Mouse (Mus musculus) cerebral cortex, adult 2 months (tissue): ENCODE measurements around the gene Prss34.

ENCODE experiments used
- WGBS: fragments of 180-500 bp; shearing (Covaris S2); methylation state at CpG from one replicate; pipeline ENCODE4 v1.1.7; 2018; 5-methylcytosine and 5-hydroxymethylcytosine counted together

The Prss34 gene

GRCm38 (mm10) chr17:25298094-25298493 is at the start of gene Prss34:
Gene Prss34 (plus strand): TSS chr17:25298394.
- WGBS: 90% methylated on average over 5 of the region's 5 CpGs

- WGBS: 73% methylated on average over 8 of the region's 8 CpGs
Measured at GRCm38 (mm10) chr17:25250181-25250835, 47.9 kb upstream of the Prss34 start.

- WGBS: 50% methylated on average over 3 of the region's 3 CpGs
Measured at GRCm38 (mm10) chr17:25252643-25253042, 45.6 kb upstream of the Prss34 start.

GRCm38 (mm10) chr17:25253760-25254159 is 44.4 kb upstream of the Prss34 start:
- 28% methylated on average over 10 of the region's 10 CpGs for WGBS

GRCm38 (mm10) chr17:25255110-25255509 is 43.1 kb upstream of the Prss34 start:
- 79% methylated on average over 2 of the region's 2 CpGs for WGBS

- 7% methylated on average over 35 of the region's 35 CpGs for WGBS
Measured at GRCm38 (mm10) chr17:25256140-25256754, 41.9 kb upstream of the Prss34 start, which contains the start of gene Baiap3. Gene Baiap3 (minus strand): TSS chr17:25256364.

GRCm38 (mm10) chr17:25257804-25258261 is 40.4 kb upstream of the Prss34 start:
- WGBS: 60% methylated on average over 6 of the region's 6 CpGs

- 18% methylated on average over 3 of the region's 3 CpGs for WGBS
Measured at GRCm38 (mm10) chr17:25264453-25264852, 33.7 kb upstream of the Prss34 start.

- WGBS: 60% methylated on average over 2 of the region's 2 CpGs
Measured at GRCm38 (mm10) chr17:25270795-25271335, 27.3 kb upstream of the Prss34 start.

GRCm38 (mm10) chr17:25272326-25272725 is 25.9 kb upstream of the Prss34 start:
- under 1% methylated on average over 10 of the region's 10 CpGs for WGBS

- under 1% methylated on average over 92 of the region's 92 CpGs for WGBS
Measured at GRCm38 (mm10) chr17:25272951-25273705, 25.1 kb upstream of the Prss34 start.

GRCm38 (mm10) chr17:25273706-25274501 is 24.3 kb upstream of the Prss34 start:
- under 1% methylated on average over 45 of the region's 45 CpGs for WGBS

- 83% methylated on average over 9 of the region's 9 CpGs for WGBS
Measured at GRCm38 (mm10) chr17:25274571-25275346, 23.4 kb upstream of the Prss34 start, which contains the start of gene Ube2i. Gene Ube2i (minus strand): TSS chr17:25274622.

- 96% methylated on average over 3 of the region's 3 CpGs for WGBS
Measured at GRCm38 (mm10) chr17:25275833-25276232, 22.4 kb upstream of the Prss34 start.

- 55% methylated on average over 11 of the region's 11 CpGs for WGBS
Measured at GRCm38 (mm10) chr17:25282133-25282532, 16.1 kb upstream of the Prss34 start.

- WGBS: 17% methylated on average over 3 of the region's 3 CpGs
Measured at GRCm38 (mm10) chr17:25285033-25285432, 13.2 kb upstream of the Prss34 start.

- WGBS: 24% methylated on average over 4 of the region's 4 CpGs
Measured at GRCm38 (mm10) chr17:25288842-25289241, 9.4 kb upstream of the Prss34 start.

GRCm38 (mm10) chr17:25290411-25290810 is 7.8 kb upstream of the Prss34 start:
- WGBS: 41% methylated on average over 4 of the region's 4 CpGs

- WGBS: 85% methylated on average over 5 of the region's 5 CpGs
Measured at GRCm38 (mm10) chr17:25293495-25293894, 4.7 kb upstream of the Prss34 start.

GRCm38 (mm10) chr17:25294111-25294510 is 4.1 kb upstream of the Prss34 start:
- 80% methylated on average over 1 of the region's 1 CpGs for WGBS

GRCm38 (mm10) chr17:25308346-25308745 is 10.2 kb downstream of the Prss34 start, which contains the start of gene Prss28:
Gene Prss28 (plus strand): TSS chr17:25308646.
- WGBS: 81% methylated on average over 4 of the region's 4 CpGs
